Mouse (Mus musculus): ENCODE results near the gene Snd1. TPM values are rescaled to one million over a fixed set of nuclear protein-coding genes. Genes with fewer than 3 reads are reported as not detected.

Snd1 gene
- total and polyA plus RNA-seq, 3 experiments: 97.4 to 153 (median 109) TPM

DNA sequence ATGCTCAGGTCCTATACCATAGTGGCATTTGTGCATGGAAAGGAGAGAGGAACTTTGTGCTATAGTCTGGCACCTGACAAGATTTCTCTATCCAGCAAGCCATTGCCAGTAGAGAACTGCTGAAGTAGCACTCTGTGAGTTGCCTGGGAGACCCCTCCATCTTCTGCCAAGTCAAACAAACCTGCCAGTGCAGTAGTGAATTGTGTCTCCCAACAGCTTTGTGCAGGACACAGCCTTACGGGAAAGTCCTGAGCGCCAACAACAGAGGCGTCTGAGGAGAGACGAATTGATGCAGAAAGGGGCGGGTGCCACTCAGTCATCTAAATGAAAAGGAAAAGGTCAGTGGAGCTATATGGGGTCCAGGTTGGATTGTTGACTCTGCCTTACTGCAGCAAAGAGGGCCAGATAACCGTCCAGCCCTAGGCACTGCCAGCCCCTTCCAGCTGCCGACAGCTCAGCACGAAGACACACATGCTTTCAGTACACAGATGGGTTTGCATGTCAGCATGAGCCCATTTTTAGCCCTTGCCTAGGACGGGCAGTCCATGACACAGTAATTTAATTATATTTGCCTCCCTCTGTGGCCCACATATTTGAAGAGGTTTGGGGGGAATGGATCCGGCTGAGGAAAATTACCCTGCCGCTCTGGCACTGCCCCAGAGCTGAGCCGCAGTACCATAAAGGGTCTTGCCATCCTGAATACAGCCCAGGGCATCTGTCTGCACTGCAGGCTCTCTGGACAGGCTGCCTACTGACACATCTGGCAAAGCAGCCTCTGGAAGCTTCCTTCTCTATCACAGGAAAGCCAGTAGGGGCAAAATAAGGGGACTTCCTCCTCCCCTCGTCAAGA is 344.8 kb downstream of the Snd1 start:
- no peaks in the 10 kb centered on the region for H3K9me3 ChIP-seq (replicated peaks)
- peaks cover 82% of the 10 kb centered on the region for H3K36me3 ChIP-seq (replicated peaks)
- no peaks in the 10 kb centered on the region for H3K27me3 ChIP-seq (ENCODE audit: insufficient read depth, low read length)
- TF ChIP-seq TAL1 (conservative IDR thresholded peaks at IDR 0.05; ENCODE audit: low read depth, low read length): no peak
- no peak for TF ChIP-seq GATA1 (IDR thresholded peaks at IDR 0.05; ENCODE audit: borderline replicate concordance, low read length)
- TF ChIP-seq GATA2 (IDR thresholded peaks at IDR 0.05; ENCODE audit: borderline replicate concordance, low read depth, low read length): no peak
- no peak for TF ChIP-seq POLR2AphosphoS5 (IDR thresholded peaks at IDR 0.05; ENCODE audit: insufficient replicate concordance, low read depth, low read length)
- TF ChIP-seq CTCF (IDR thresholded peaks at IDR 0.05; ENCODE audit: low read depth, low read length): no peak
- no peaks in the 10 kb centered on the region for H3K4me1 ChIP-seq (ENCODE audit: insufficient read depth, low read depth, low read length)
- DNase-seq (ENCODE audit: low spot score): no peak
- no peak overlapping the region for H3K4me3 ChIP-seq (ENCODE audit: low read depth, low read length)
- no peak for ATAC-seq (ENCODE audit: extremely low read depth, insufficient number of reproducible peaks, low FRiP score, poor library complexity, severe bottlenecking)

DNA sequence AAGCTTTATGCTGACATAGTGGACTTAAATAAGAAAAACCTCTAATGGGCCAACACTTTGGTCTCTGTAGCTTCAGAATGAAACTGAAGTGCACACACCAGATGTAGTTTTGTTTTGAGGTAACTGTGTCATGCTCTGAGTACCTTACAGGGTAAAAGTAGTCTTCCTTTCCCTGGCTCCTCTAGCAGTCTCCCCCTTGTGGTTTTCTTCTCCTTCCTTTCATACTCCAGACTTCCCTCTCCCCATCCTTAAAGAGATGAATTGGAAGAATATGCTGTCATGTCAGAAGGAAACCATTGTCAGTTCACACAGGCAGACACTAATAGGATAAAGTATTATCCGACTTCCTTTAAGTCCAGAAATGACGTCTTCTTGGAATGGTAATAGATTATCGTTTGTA is 347.4 kb downstream of the Snd1 start:
- Histone ChIP-seq H3K4me3 (ENCODE audit: low read depth, low read length) (no peak overlapping the region), H3K9me3 (replicated peaks) (no peaks in the 10 kb centered on the region), H3K4me1 (ENCODE audit: insufficient read depth, low read depth, low read length) (no peaks in the 10 kb centered on the region), H3K27me3 (ENCODE audit: insufficient read depth, low read length) (no peaks in the 10 kb centered on the region), H3K36me3 (replicated peaks) (peaks cover 79% of the 10 kb centered on the region)
- TF ChIP-seq POLR2AphosphoS5 (IDR thresholded peaks at IDR 0.05; ENCODE audit: insufficient replicate concordance, low read depth, low read length) (no peak), GATA2 (IDR thresholded peaks at IDR 0.05; ENCODE audit: borderline replicate concordance, low read depth, low read length) (no peak), CTCF (IDR thresholded peaks at IDR 0.05; ENCODE audit: low read depth, low read length) (no peak), TAL1 (conservative IDR thresholded peaks at IDR 0.05; ENCODE audit: low read depth, low read length) (no peak), GATA1 (IDR thresholded peaks at IDR 0.05; ENCODE audit: borderline replicate concordance, low read length) (no peak)
- DNase-seq (ENCODE audit: low spot score): no peak
- no peak for ATAC-seq (ENCODE audit: extremely low read depth, insufficient number of reproducible peaks, low FRiP score, poor library complexity, severe bottlenecking)

DNA sequence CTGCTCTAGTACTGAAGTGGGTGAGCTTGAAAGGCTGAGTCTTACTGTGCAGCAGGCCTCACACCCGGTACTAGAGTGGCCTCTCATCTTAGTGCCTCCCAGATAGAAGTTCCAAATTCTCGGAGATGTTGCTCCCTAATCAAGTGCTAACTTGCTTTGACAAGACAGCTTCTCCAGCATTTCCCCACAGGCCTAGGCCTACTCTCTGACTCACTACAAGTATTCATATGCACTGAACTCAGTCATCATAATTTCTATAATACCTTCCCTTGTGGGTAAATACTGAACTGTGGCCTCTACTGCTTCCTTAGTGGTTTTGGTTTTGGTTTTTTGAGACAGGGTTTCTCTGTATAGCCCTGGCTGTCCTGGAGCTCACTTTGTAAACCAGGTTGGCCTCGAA is 348.4 kb downstream of the Snd1 start:
- Histone ChIP-seq H3K36me3 (replicated peaks) (peaks cover 78% of the 10 kb centered on the region), H3K4me1 (ENCODE audit: insufficient read depth, low read depth, low read length) (no peaks in the 10 kb centered on the region)
- no peak for ATAC-seq (ENCODE audit: extremely low read depth, insufficient number of reproducible peaks, low FRiP score, poor library complexity, severe bottlenecking)

DNA sequence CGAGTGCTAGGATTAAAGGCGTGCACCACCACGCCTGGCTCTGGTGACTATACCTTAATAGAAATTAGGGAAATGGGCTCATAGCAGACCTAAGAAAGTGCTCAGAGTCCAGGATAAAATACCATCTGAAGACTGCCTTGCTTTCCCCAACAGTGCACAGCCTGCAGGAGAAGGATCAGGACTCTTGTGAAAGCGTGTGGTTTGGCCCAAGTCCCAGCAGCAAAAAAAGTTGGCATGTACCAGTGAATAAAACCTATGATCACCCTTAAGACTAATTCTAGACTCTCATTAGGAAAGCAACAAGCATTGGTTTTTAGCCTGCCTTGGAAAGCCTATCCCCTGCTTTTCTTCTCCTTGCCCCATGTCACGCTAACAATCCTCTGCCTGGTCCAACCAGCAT is 348.9 kb downstream of the Snd1 start:
- Histone ChIP-seq H3K36me3 (replicated peaks) (peaks cover 78% of the 10 kb centered on the region), H3K9me3 (replicated peaks) (no peaks in the 10 kb centered on the region), H3K4me3 (ENCODE audit: low read depth, low read length) (no peak overlapping the region), H3K4me1 (ENCODE audit: insufficient read depth, low read depth, low read length) (no peaks in the 10 kb centered on the region), H3K27me3 (ENCODE audit: insufficient read depth, low read length) (no peaks in the 10 kb centered on the region)
- no peak for DNase-seq (ENCODE audit: low spot score)
- TF ChIP-seq POLR2AphosphoS5 (IDR thresholded peaks at IDR 0.05; ENCODE audit: insufficient replicate concordance, low read depth, low read length) (no peak), GATA1 (IDR thresholded peaks at IDR 0.05; ENCODE audit: borderline replicate concordance, low read length) (no peak)
- no peak for ATAC-seq (ENCODE audit: extremely low read depth, insufficient number of reproducible peaks, low FRiP score, poor library complexity, severe bottlenecking)

More for the DNA sequence above, 348.4 kb downstream of the Snd1 start:
- Histone ChIP-seq H3K4me3 (ENCODE audit: low read depth, low read length) (no peak overlapping the region), H3K27me3 (ENCODE audit: insufficient read depth, low read length) (no peaks in the 10 kb centered on the region), H3K9me3 (replicated peaks) (no peaks in the 10 kb centered on the region)
- DNase-seq (ENCODE audit: low spot score): no peak
- no peak for TF ChIP-seq POLR2AphosphoS5 (IDR thresholded peaks at IDR 0.05; ENCODE audit: insufficient replicate concordance, low read depth, low read length)
- TF ChIP-seq GATA2 (IDR thresholded peaks at IDR 0.05; ENCODE audit: borderline replicate concordance, low read depth, low read length): no peak
- no peak for TF ChIP-seq GATA1 (IDR thresholded peaks at IDR 0.05; ENCODE audit: borderline replicate concordance, low read length)

DNA sequence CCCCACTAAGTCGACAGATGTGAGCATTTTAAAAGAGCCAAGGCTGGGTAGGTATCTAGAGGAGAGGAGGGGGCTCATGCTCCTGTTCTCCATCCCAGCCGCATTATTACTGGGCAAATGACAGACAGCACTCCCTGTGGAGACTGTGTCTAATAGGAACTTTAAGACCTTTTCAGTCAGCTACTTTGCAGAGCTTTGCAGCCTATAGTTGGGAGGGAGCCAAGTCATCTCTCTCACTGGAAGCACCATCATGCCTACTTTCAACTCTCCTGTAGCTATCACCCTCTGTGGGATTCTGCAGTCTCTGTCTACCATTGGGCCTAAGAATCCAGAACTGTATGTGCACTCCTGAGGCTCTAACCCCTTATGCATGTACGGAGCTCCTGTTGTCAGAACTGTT is 351.0 kb downstream of the Snd1 start:
- TF ChIP-seq CTCF (IDR thresholded peaks at IDR 0.05; ENCODE audit: low read depth, low read length) (no peak), GATA2 (IDR thresholded peaks at IDR 0.05; ENCODE audit: borderline replicate concordance, low read depth, low read length) (no peak), POLR2AphosphoS5 (IDR thresholded peaks at IDR 0.05; ENCODE audit: insufficient replicate concordance, low read depth, low read length) (no peak), GATA1 (IDR thresholded peaks at IDR 0.05; ENCODE audit: borderline replicate concordance, low read length) (no peak), TAL1 (conservative IDR thresholded peaks at IDR 0.05; ENCODE audit: low read depth, low read length) (no peak)
- H3K27me3 ChIP-seq (ENCODE audit: insufficient read depth, low read length): no peaks in the 10 kb centered on the region
- H3K36me3 ChIP-seq (replicated peaks): peaks cover 74% of the 10 kb centered on the region
- ATAC-seq (ENCODE audit: extremely low read depth, insufficient number of reproducible peaks, low FRiP score, poor library complexity, severe bottlenecking) (no peak), DNase-seq (ENCODE audit: low spot score) (no peak)
- H3K4me1 ChIP-seq (ENCODE audit: insufficient read depth, low read depth, low read length): no peaks in the 10 kb centered on the region
- H3K4me3 ChIP-seq (ENCODE audit: low read depth, low read length): no peak overlapping the region
- H3K9me3 ChIP-seq (replicated peaks): peaks cover 13% of the 10 kb centered on the region

DNA sequence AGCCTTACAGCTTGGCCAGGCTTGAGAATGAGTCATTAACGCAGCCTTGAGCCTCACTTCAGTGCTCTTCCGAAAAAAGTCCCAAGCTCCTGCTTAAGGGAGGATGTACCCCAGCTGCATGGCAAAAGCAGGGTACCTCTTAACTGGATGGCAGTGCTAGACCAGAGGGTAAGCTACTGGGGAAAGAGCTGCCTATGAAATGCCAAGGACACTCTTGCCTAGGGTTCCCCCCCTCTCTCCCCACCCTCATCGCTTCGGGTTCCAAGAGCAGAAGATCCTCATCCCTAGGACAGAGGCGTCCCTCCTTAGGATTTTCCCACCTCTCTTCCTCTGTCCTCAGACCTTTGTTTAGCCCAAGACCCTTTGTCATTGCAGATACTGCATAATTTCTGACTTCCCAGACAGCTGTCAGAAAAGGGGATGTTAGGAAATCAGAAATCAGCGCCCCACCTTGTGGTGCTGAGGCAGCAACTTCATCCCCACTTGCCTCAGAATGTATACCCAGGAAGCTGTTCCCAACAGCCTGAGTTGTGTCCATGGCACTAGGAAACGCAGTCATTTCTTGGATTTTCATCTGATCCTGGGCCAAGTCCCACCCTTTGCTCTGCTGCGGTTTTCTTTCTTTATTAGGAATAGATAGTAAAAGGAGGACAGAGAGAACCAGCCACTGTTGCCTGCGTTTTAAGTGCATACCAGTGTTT is 351.9 kb downstream of the Snd1 start:
- Histone ChIP-seq H3K9me3 (replicated peaks) (peaks cover 23% of the 10 kb centered on the region), H3K4me3 (ENCODE audit: low read depth, low read length) (no peak overlapping the region), H3K36me3 (replicated peaks) (peaks cover 75% of the 10 kb centered on the region), H3K27me3 (ENCODE audit: insufficient read depth, low read length) (no peaks in the 10 kb centered on the region), H3K4me1 (ENCODE audit: insufficient read depth, low read depth, low read length) (no peaks in the 10 kb centered on the region)
- TF ChIP-seq POLR2AphosphoS5 (IDR thresholded peaks at IDR 0.05; ENCODE audit: insufficient replicate concordance, low read depth, low read length) (no peak), GATA1 (IDR thresholded peaks at IDR 0.05; ENCODE audit: borderline replicate concordance, low read length) (no peak), CTCF (IDR thresholded peaks at IDR 0.05; ENCODE audit: low read depth, low read length) (no peak), TAL1 (conservative IDR thresholded peaks at IDR 0.05; ENCODE audit: low read depth, low read length) (no peak), GATA2 (IDR thresholded peaks at IDR 0.05; ENCODE audit: borderline replicate concordance, low read depth, low read length) (no peak)
- ATAC-seq (ENCODE audit: extremely low read depth, insufficient number of reproducible peaks, low FRiP score, poor library complexity, severe bottlenecking) (no peak), DNase-seq (ENCODE audit: low spot score) (no peak)

Data from G1E (cell line).